Mouse (Mus musculus): ENCODE measurements around the gene Celf2.

The Celf2 gene

DNA sequence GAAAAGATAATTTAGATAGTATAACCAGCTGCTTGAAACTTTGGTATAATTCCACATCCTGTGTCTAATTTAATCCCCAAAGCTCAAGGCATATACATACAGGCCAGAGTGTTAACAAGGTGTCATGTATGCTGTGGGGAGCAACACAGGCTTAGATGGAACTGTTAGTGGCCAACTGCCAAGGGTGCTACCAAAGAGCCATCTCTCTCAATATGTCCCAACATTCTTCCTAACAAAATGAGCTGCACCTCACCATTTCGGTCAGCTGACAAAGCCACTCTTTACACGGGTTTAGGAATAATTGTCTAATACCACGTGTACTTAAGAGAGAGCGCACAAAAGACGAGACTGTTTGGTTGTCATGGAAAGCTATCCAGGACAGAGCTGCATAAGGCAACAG is 782.0 kb downstream of the Celf2 start:
- no peak for DNase-seq (ENCODE audit: low spot score)

- DNase-seq (ENCODE audit: low spot score), result peak; percentile 12
Measured at GRCm38 (mm10) chr2:6726071-6726470, 783.3 kb downstream of the Celf2 start.

DNA sequence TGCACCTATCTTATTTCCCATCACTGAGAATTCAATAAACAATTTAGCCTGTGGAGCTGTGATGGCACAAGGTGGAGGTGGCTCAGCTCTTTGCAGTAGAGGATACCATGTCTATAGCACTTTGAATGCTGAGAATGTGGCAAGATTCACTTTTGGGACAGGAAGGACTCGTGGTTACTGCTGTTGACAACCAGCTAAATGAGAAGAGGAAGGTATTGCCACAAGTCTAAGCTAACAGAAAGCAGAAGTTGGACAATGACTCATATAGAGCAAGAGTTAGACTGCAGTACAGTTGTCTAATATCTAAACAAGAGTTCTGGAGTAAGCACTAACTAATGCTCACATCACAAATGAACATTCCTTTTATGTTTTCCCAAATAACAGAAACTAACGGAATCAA is 785.8 kb downstream of the Celf2 start:
- no peak for DNase-seq (ENCODE audit: low spot score)

DNA sequence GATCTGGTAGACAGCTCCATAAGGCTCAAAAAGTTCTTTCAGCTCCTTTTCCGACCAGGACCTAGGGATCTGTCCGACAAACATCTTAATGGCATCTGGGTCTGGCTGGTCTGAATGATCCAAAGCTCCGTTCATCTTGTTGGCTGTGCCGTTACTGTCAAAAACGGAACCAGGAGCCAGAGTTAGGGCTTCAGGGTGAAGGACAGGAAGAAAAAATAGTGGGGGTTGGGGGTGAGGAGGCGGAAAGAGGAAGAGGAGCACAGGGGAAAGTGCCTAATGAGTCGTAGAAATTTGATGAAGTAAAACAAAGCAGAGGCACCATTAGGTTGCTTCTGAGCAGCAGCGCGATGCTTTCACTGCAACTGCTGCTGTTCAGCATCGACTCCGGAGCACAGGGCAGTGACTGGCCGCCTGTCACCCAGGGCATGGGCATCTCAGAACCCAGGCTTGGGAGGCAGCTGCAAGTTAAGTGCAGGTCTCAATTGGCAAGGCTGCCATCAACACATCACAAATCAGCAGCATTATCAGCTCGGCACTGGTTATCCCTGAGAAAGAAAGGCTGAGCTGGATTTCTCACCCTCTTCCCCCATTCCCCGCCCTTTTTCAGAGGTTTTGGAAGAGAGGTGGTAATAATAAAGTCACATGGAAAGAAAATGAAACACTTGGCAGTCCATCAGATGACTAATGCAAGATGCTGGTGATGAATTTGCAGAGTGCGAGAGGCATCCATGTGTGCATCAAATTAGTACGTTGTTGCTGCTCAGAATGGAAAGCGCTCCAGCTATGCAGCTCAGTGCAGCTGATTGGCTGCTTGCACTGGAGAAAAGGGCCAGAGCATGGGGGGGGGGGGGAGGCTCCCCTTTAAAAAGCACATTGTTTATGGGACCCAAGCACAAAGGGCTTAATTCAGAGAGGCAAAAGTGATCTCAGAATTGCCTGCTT is 787.6 kb downstream of the Celf2 start:
- no peak for DNase-seq (ENCODE audit: low spot score)

- DNase-seq (ENCODE audit: low spot score), result peak; percentile 30
Measured at GRCm38 (mm10) chr2:6720753-6721459, 788.5 kb downstream of the Celf2 start.

- no peak for DNase-seq (ENCODE audit: low spot score)
Measured at GRCm38 (mm10) chr2:6718864-6719263, 790.5 kb downstream of the Celf2 start.

- no peak for DNase-seq (ENCODE audit: low spot score)
Measured at GRCm38 (mm10) chr2:6717953-6718352, 791.4 kb downstream of the Celf2 start.

GRCm38 (mm10) chr2:6715562-6715961 is 793.8 kb downstream of the Celf2 start:
- DNase-seq (ENCODE audit: low spot score), result no peak

GRCm38 (mm10) chr2:6713529-6713928 is 795.8 kb downstream of the Celf2 start:
- no peak for DNase-seq (ENCODE audit: low spot score)

- DNase-seq (ENCODE audit: low spot score), result no peak
Measured at GRCm38 (mm10) chr2:6710687-6711430, 798.5 kb downstream of the Celf2 start.

DNA sequence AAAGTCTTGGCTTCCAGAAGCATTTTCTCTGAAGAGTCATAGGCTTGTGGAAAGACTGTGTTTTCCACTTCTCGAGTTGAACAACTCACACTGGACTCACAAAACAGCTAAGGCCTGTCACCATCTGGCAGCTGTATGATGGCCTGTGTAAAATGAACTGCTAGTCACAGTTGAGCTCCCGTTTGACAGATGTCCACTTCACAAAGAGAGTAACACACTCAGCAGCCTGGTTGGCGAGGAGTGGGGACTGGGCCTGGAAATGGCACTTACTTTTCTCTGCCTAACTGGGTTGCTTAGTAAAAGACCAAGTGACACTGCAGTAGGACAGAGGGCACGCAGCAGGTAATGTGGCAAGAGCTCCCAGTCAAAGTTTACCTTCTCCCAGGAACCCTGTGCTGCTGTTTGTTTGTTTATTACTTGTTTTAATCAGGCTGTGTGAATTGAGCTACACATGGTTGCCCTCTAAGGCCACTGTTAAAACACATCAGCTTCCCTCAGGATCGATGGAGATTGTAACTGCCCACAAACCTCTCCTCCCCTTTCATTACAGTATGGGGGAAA is 801.3 kb downstream of the Celf2 start:
- no peak for DNase-seq (ENCODE audit: low spot score)

DNA sequence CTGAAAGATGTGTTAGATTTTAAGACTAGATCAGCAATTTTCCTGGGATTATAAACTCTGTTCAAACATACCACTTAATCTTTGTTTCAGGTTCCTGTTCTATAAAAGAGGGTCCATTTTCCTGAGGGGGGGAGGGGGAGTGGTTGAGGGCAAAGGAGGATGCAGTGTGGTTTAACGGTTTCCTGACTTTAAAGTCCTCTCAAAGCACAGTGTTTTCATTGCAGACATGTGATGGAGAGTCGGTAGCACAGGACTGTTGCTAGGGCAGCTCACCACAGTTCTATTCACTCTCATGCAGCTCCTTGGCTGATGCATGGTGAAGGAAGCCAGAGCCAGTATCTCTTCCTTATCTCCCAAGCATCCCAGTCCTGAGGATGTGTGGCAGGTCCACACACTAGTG is 802.1 kb downstream of the Celf2 start:
- no peak for DNase-seq (ENCODE audit: low spot score)

DNA sequence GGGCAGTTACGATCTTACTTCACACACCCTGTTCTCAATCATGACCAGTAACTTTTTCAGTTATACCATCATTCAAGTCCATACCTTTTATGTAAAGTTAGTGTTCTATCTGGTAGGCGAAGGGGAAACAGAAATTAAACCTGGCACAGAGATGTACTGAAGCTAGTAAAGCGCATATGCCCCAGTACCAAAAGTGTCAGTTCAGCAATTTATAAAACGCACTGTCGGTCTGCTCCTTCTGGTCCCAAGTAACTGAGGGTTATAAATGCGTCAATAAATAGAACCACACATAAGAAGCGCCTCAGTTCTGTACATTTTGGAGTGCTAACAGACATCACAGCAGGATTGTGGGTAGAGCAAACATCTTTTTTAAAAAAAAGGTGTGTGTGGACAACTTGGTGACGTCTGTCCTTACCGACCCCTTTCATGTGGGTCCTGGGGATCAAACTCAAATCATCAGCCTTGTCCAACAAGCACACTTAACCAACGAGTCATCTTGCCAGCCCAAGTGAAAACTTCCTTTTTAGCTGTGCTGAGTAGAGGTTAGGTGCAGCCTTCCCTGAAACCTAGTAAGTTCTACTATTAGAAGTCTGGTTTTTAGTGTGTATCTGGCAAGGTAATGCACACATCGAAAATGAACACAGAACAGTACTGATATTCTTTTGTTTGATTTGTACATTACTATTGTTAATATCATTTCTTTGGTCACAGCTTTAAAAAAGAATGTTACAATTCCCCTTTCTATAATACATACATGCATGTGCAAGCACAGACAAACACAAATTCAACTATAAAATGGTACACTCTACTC is 803.2 kb downstream of the Celf2 start:
- DNase-seq (ENCODE audit: low spot score), result no peak

DNA sequence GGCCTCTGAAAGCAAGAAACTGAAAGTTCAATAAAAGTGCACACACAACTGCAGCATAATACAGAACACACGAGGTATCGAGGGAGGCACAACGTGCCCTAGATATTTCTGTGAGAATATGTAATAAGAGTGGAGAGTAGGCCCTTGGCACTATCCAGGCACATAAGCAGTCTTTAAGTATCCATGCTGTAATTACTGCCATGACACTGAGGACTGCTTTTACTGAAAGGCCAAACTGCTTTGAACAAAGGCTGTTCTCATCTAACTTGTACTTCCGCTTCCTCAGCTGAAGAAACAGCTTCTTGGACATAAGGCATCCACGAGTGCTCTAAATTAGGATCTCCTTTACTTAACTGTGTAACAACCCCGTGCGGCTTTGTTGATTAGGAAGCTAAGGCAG is 803.9 kb downstream of the Celf2 start:
- no peak for DNase-seq (ENCODE audit: low spot score)

DNA sequence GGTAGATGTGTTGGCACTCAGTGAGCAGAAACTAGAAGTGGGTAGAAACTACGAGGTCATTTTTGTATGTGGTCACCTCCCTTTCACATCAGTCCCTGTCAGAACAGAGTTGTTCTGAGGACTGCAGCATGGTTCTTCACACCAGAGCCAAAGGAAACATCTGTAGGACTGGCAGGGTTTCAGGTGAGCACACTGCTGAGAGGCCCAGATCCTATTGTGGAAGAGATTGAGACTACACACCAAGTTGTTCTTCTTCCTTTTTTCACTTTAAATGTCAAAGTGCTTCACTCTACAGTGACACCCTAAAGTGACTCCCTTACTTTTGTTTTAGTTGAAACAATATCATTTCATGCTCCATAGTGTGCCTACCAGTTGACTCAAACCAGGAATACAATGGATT is 804.6 kb downstream of the Celf2 start:
- no peak for DNase-seq (ENCODE audit: low spot score)

GRCm38 (mm10) chr2:6704342-6704741 is 805.0 kb downstream of the Celf2 start:
- no peak for DNase-seq (ENCODE audit: low spot score)

DNA sequence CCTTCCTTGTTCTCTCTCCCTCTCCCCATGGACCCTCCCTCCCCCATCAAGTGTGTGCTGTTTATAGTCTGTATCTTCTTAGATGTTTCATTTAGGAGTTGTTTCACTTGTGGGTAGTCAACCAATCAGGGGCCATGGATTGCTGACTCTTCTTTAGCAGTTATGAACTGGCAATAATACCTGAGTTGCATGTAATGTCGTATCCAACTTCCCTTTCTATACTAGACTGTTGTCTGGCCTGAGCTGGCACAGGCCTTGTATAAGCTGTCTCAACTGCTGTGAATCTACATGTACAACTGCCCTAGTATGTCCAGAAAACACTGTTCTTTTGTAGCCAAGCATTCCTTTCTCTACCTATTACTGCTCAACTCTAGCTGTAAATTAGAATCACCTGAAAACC is 813.0 kb downstream of the Celf2 start:
- DNase-seq (ENCODE audit: low spot score), result no peak

GRCm38 (mm10) chr2:6695353-6695951 is 813.9 kb downstream of the Celf2 start:
- DNase-seq (ENCODE audit: low spot score), result no peak

- no peak for DNase-seq (ENCODE audit: low spot score)
Measured at GRCm38 (mm10) chr2:6689689-6690088, 819.7 kb downstream of the Celf2 start.

GRCm38 (mm10) chr2:6678231-6678630 is 831.1 kb downstream of the Celf2 start:
- no peak for DNase-seq (ENCODE audit: low spot score)

DNA sequence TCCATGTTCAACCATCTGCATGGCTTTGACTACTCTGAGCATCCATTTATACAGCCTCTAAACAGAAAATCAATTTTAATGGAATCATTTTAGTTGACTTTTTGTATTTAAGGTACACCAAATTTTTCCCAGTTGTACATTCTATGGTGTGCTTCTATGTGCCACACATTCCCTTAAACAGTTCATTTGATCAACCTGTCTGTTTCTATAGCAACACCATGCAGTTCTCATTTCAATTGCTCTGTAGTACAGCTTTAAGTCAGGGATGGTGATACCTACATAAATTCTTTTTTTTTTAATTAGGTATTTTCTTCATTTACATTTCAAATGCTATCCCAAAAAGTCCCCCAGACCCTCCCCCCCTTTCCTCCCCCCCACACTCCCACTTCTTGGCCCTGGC is 831.9 kb downstream of the Celf2 start:
- no peak for DNase-seq (ENCODE audit: low spot score)
